Mouse (Mus musculus) lung, embryonic 14.5 days (tissue): Measurements from ENCODE around the gene Mfap2. TPM values are rescaled to one million over a fixed set of nuclear protein-coding genes. Genes with fewer than 3 reads are reported as not detected.

Experiments used
- ATAC-seq: fragments of 200-750 bp; cut with Nextera tagmentation; 2 replicates; pipeline ENCODE4 v1.8.0; 2017; ENCODE audit warnings: mild to moderate bottlenecking, moderate TSS enrichment, moderate library complexity; ENCODE audit not compliant: insufficient read depth
- DNase-seq: peaks from one replicate; pipeline ENCODE4 v3.0.0-alpha.2; 2015
- H3K27ac ChIP-seq: fragments of 300-500 bp; sonication (generic); 2 replicates; pipeline ENCODE4 v1.5.1; 2014; ENCODE audit warnings: low read depth, mild to moderate bottlenecking, moderate library complexity
- H3K27me3 ChIP-seq: fragments of 300-500 bp; sonication (generic); 2 replicates; pipeline ENCODE4 v1.6.1; 2014; ENCODE audit warnings: low read length, control low read depth; ENCODE audit not compliant: insufficient read depth
- H3K36me3 ChIP-seq: fragments of 300-500 bp; sonication (generic); 2 replicates; pipeline ENCODE4 v1.6.1; 2014; ENCODE audit warnings: control low read depth; ENCODE audit not compliant: insufficient read depth
- H3K4me1 ChIP-seq: fragments of 300-500 bp; sonication (generic); 2 replicates; pipeline ENCODE4 v1.6.1; 2014; ENCODE audit warnings: antibody characterized with exemption, control low read depth; ENCODE audit not compliant: insufficient read depth
- H3K4me2 ChIP-seq: fragments of 300-500 bp; sonication (generic); 2 replicates; pipeline ENCODE4 v1.6.1; 2014; ENCODE audit warnings: mild to moderate bottlenecking
- H3K4me3 ChIP-seq: fragments of 300-500 bp; sonication (generic); 2 replicates; pipeline ENCODE4 v1.5.1; 2014; ENCODE audit warnings: low read depth, low read length
- H3K9ac ChIP-seq: fragments of 300-500 bp; sonication (generic); 2 replicates; pipeline ENCODE4 v1.6.1; 2014
- H3K9me3 ChIP-seq: fragments of 300-500 bp; sonication (generic); 2 replicates; pipeline ENCODE4 v1.6.1; 2016; ENCODE audit warnings: low read depth, low read length, control low read depth
- CTCF ChIP-seq: IDR thresholded peaks from 2 replicates; pipeline ENCODE4 v1.5.1; 2016; ENCODE audit warnings: antibody characterized with exemption, low read depth
- WGBS: fragments of 180-500 bp; shearing (Covaris S2); extraction: QIAGEN DNeasy Blood & Tissue Kit; methylation state at CpG from one replicate; pipeline ENCODE4 v1.1.7; 2014; 5-methylcytosine and 5-hydroxymethylcytosine counted together
- polyA plus RNA-seq: library from polyadenylated mRNA; unstranded; fragments of >200 nt; fragmentation: Nextera tagmentation; extraction: Ambion mirVana; gene quantifications from 2 replicates; pipeline ENCODE4 v1.2.1, GENCODE M21; 2014

The Mfap2 gene
- polyA plus RNA-seq, result 517 and 566 TPM in 2 replicates

DNA sequence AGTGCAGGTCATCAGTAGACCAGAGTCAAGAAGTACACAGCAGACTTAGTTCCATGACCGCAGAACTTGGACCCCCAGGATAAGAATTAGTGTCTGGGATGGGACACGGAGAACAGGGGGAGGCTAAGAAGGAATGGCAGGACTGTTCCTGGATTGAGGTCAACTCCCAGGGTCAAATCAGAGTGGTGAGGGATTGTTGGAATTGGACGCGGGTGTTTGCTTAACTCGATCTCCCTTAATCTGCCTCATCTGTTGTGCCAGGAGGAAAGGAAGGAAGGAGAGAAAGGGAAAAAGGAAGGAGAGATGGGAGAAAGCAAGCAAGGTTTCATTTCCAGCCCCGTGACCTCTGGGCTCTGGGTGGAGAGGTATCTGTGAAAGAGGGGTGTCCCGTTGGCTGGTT lies at the start of gene Mfap2:
Gene Mfap2 (plus strand): TSS at position 301 of the 400 bp plus-strand sequence.
- peaks cover 53% of the 10 kb centered on the region for H3K36me3 ChIP-seq
- ATAC-seq, result no peak
- no peaks in the 10 kb centered on the region for H3K9me3 ChIP-seq
- peak within 1 kb of the TSS; percentile 76 for H3K4me3 ChIP-seq
- no peak for DNase-seq
- no peaks in the 10 kb centered on the region for H3K27me3 ChIP-seq
- peak within 1 kb of the TSS; percentile 79 for H3K4me2 ChIP-seq
- no peaks in the 10 kb centered on the region for H3K4me1 ChIP-seq
- H3K27ac ChIP-seq, result peak within 1 kb of the TSS; percentile 94
- no peak for TF ChIP-seq CTCF
- WGBS, result 9% methylated on average over 7 of the region's 7 CpGs
- H3K9ac ChIP-seq, result peak within 1 kb of the TSS; percentile 89

DNA sequence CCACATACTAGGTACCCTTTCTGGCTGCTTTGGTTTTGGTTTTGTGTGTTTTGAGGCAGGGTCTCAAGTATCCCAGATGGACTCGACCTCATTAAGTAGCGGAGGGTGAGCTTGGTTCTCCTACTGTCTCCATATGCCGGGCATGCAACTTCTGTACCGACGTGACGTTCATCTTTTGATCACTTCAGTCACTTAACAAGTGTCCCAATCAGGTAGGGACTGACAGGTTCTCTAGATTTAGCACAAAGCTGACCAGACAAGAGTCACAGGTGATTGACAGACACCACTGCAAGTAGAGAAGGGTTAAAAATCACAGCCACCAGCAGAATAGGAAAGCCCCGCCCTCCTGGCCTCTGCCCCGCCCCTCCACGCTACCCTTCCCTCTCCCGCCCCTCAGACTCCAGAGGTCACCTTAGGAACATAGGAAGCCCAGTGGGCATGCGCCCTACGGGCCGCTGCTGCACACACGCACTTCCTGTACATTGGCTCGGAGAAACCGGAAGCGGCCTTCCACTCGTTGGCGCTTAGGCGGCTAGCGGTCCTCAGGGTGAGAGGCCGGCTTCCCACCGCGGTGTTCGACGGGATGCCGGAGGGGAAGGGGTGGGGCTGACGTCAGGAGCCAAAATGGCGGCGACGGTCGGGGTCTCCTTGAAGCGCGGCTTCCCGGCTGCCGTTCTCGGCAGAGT lies 49.3 kb upstream of the Mfap2 start, which contains the start of gene Sdhb:
Gene Sdhb (plus strand): TSS at position 423 of the 686 bp plus-strand sequence.
- H3K4me1 ChIP-seq, result peaks cover 8% of the 10 kb centered on the region
- peak; percentile 96 for ATAC-seq

GRCm38 (mm10) chr4:140961467-140962206 lies 48.6 kb upstream of the Mfap2 start:
- H3K27me3 ChIP-seq, result no peaks in the 10 kb centered on the region
- peaks cover 8% of the 10 kb centered on the region for H3K4me1 ChIP-seq
- peak overlapping the region; percentile 95 for H3K4me2 ChIP-seq
- ATAC-seq (peak; percentile 3; the same call in 1 of the 2 replicates), DNase-seq (no peak)
- peak overlapping the region; percentile 74 for H3K9ac ChIP-seq
- WGBS, result 1% methylated on average over 38 of the region's 38 CpGs
- H3K9me3 ChIP-seq, result no peaks in the 10 kb centered on the region
- TF ChIP-seq CTCF, result no peak
- peaks cover 7% of the 10 kb centered on the region for H3K36me3 ChIP-seq
- peak overlapping the region; percentile 94 for H3K4me3 ChIP-seq
- peak overlapping the region; percentile 19; the same call in 1 of the 2 replicates for H3K27ac ChIP-seq

More for the DNA sequence above, 49.3 kb upstream of the Mfap2 start, which contains the start of gene Sdhb:
- 2% methylated on average over 37 of the region's 37 CpGs for WGBS
- H3K4me3 ChIP-seq, result peak within 1 kb of the TSS; percentile 94
- peak within 1 kb of the TSS; percentile 74 for H3K9ac ChIP-seq
- H3K36me3 ChIP-seq, result 0 out of 2 replicates have a peak, but pooled peaks cover under 1% of the 10 kb centered on the region
- peak within 1 kb of the TSS; percentile 95 for H3K4me2 ChIP-seq
- no peaks in the 10 kb centered on the region for H3K9me3 ChIP-seq
- peak; percentile 99 for DNase-seq
- no peak for TF ChIP-seq CTCF
- H3K27ac ChIP-seq, result peak within 1 kb of the TSS; percentile 61
- H3K27me3 ChIP-seq, result no peaks in the 10 kb centered on the region

DNA sequence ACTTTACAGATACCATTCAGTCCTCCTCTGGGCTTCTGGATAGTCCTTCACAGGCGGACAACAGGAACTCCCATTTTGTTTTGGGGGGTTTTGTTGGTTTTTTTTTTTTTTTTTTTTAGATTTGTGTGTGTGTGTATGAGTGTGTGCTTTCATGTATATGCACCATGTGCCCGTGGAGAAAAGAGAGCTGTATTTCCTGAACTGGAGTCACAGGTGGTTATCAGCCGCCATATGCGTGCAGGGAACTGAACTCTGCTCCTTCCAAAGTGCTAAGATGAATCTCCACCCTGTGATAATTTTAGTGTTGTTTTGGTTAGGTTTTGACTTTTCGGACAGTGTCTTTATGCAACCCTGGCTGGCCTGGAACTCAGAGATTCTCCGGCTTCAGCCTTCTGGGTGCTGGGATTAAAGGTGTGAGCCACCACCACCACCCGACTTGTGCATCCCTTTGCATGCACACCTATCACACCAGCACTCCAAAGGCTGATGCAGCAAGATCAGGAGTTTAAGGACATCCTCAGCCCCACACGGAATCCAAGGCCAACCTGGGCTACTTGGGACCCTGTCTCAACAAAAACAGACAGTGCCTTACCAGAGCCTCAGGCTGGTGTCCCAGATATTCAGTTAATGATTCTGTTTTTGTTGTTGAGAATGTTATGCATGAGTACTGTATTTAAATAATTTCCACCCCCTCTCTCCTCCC lies 47.9 kb upstream of the Mfap2 start:
- no peak for TF ChIP-seq CTCF
- Histone ChIP-seq H3K27me3 (no peaks in the 10 kb centered on the region), H3K4me2 (peak overlapping the region; percentile 95), H3K9ac (peak overlapping the region; percentile 74), H3K36me3 (peaks cover 10% of the 10 kb centered on the region), H3K27ac (no peak overlapping the region), H3K4me1 (peaks cover 8% of the 10 kb centered on the region), H3K4me3 (peak overlapping the region; percentile 94), H3K9me3 (no peaks in the 10 kb centered on the region)
- no peak for DNase-seq
- no peak for ATAC-seq
- WGBS, result 70% methylated on average over 8 of the region's 8 CpGs

- H3K27me3 ChIP-seq, result no peaks in the 10 kb centered on the region
These were observed 47.3 kb upstream of the Mfap2 start for GRCm38 (mm10) chr4:140962950-140963349.

DNA sequence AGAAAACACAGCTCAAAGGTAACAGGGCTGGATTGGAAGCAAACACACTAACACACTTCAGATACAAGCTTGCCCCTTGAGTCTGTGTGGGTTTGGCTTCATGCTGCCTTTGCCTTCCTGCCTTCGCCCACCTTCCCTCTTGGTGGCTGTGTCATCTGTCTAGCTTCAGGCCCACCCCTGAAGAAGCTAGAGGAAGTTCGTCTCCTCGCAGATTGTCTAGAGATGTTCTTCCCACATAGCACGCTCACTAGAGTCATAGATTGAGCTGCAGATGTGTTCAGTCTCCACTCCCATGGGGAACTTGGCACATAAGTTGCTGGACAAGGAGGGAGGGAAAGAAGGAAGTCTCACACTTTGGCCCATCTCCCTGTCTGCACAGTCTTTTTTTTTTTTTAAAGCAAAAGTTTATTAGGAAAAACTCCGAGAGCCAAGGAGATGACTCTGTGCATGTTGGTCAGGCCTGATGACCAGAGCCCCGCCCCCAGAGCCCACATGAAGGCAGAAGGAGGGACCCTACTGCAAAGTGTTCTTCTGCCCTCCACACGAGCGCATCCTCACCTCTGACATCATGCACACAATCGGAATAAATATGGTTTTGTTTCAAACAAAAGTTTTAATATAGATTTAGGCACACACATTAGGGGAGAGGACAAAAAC lies 46.1 kb upstream of the Mfap2 start:
- no peak overlapping the region; the same call in 1 of the 2 replicates for H3K9ac ChIP-seq
- H3K27ac ChIP-seq, result peak overlapping the region; percentile 54; the same call in 1 of the 2 replicates
- no peaks in the 10 kb centered on the region for H3K27me3 ChIP-seq
- no peak for ATAC-seq
- no peak overlapping the region for H3K4me3 ChIP-seq
- H3K4me1 ChIP-seq, result peaks cover 8% of the 10 kb centered on the region
- no peaks in the 10 kb centered on the region for H3K9me3 ChIP-seq
- WGBS, result 76% methylated on average over 9 of the region's 9 CpGs
- no peak for DNase-seq
- peaks cover 23% of the 10 kb centered on the region for H3K36me3 ChIP-seq
- no peak overlapping the region for H3K4me2 ChIP-seq
- TF ChIP-seq CTCF, result no peak

More at GRCm38 (mm10) chr4:140962950-140963349, 47.3 kb upstream of the Mfap2 start:
- no peak overlapping the region; the same call in 1 of the 2 replicates for H3K9ac ChIP-seq
- peak overlapping the region; percentile 94; the same call in 1 of the 2 replicates for H3K4me3 ChIP-seq
- no peaks in the 10 kb centered on the region for H3K9me3 ChIP-seq
- no peak for TF ChIP-seq CTCF
- H3K36me3 ChIP-seq, result peaks cover 16% of the 10 kb centered on the region
- ATAC-seq (no peak), DNase-seq (peak; percentile 47)
- H3K4me2 ChIP-seq, result peak overlapping the region; percentile 95
- WGBS, result 32% methylated on average over 5 of the region's 5 CpGs
- no peak overlapping the region; the same call in 1 of the 2 replicates for H3K27ac ChIP-seq
- H3K4me1 ChIP-seq, result peaks cover 8% of the 10 kb centered on the region
